Mouse (Mus musculus) G1E (cell line): ENCODE measurements around the gene Cgrrf1.

ENCODE experiments used
- CTCF ChIP-seq: IDR thresholded peaks from 2 replicates; pipeline ENCODE4 v1.5.1; 2012; ENCODE audit warnings: low read depth, low read length, inconsistent platforms, mixed read lengths
- GATA1 ChIP-seq: IDR thresholded peaks from 2 replicates; pipeline ENCODE4 v1.6.1; 2012; ENCODE audit warnings: borderline replicate concordance, low read length, inconsistent platforms, mixed read lengths
- GATA2 ChIP-seq: IDR thresholded peaks from 2 replicates; pipeline ENCODE4 v1.6.1; 2012; ENCODE audit warnings: low read depth, low read length, inconsistent platforms, borderline replicate concordance
- POLR2AphosphoS5 ChIP-seq: IDR thresholded peaks from 2 replicates; pipeline ENCODE4 v1.6.1; 2012; ENCODE audit warnings: low read depth, low read length, inconsistent platforms; ENCODE audit not compliant: insufficient replicate concordance
- TAL1 ChIP-seq: conservative IDR thresholded peaks from 2 replicates; pipeline ENCODE4 v1.6.1; 2012; ENCODE audit warnings: low read depth, low read length, inconsistent platforms, mixed read lengths

- TF ChIP-seq CTCF (no peak), GATA2 (no peak), POLR2AphosphoS5 (no peak), GATA1 (no peak), TAL1 (no peak)
These were observed 7.4 kb downstream of the Cgrrf1 start for GRCm38 (mm10) chr14:46839326-46839725.
